Mouse (Mus musculus): Measurements from ENCODE around the gene Itln1. TPM values are rescaled to one million over a fixed set of nuclear protein-coding genes. Genes with fewer than 3 reads are reported as not detected.

The Itln1 gene
- polyA plus RNA-seq (2012; rRNA removed): 0.04 TPM in 1 of 2 replicates, not detected in the other

GRCm38 (mm10) chr1:171535194-171535593 is at the start of gene Itln1:
Gene Itln1 (minus strand): TSS chr1:171535294.

DNA sequence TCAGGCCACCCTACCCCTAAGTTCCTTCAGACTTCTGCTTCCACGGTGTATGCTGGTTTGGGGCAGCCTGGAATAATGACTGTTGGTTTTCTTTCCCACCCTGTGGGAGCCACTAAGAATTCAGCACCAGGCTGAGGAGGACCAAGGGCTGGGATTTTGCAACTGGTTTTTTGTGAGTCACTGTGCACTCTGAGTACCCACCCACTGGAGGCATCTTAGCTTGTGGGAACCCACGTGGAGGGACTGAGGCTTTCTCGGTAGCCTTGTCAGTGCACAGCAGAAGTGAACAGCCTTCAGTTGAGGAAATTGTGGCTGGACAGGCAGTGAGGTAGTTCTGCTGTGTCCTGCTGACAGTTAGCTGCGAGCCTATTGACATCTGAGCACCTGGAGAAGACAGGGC is 23.8 kb upstream of the Itln1 start, which contains the start of gene Cd244a:
Gene Cd244a, plus strand, starts transcription at position 296 of the 400 bp plus-strand sequence.

DNA sequence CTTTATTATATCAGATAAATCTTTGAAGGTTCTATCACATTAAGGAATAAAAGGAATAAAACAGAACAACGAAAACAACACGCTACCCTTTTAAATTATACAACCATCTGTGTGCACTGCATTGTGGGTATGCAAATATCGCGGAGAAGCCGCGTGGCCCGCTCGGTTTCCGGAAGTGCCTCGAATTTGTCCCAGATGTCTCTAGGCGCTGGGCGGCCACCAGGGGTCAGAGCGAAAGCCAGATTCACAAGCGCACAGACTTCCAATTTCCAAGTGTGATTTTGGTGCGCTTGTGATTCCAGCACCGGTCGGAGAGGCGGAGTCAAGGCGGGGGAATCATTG is 31.9 kb downstream of the Itln1 start, which contains the start of gene Alyref2:
Gene Alyref2, plus strand, starts transcription at position 229 of the 342 bp plus-strand sequence.

Other genes with a start within 250 kb of the Itln1 start
- gene Usp21, start 247.3 kb downstream of the Itln1 start, polyA plus RNA-seq (2012; rRNA removed): 93.2 and 96.4 TPM in 2 replicates
- gene Ufc1, start 240.3 kb downstream of the Itln1 start, polyA plus RNA-seq (2012; rRNA removed): 67.6 and 71.7 TPM in 2 replicates
- 57.8 and 58.7 TPM in 2 replicates for gene Dedd, start 206.1 kb downstream of the Itln1 start, polyA plus RNA-seq (2012; rRNA removed)
- gene Nit1, start 189.6 kb downstream of the Itln1 start, polyA plus RNA-seq (2012; rRNA removed): 64.1 and 65.4 TPM in 2 replicates
- gene Pfdn2, start 189.6 kb downstream of the Itln1 start, polyA plus RNA-seq (2012; rRNA removed): 80.6 and 91.3 TPM in 2 replicates
- gene Klhdc9, start 174.5 kb downstream of the Itln1 start, polyA plus RNA-seq (2012; rRNA removed): 3.4 and 3.6 TPM in 2 replicates
- gene Nectin4, start 165.2 kb downstream of the Itln1 start, polyA plus RNA-seq (2012; rRNA removed): 2.2 and 4.1 TPM in 2 replicates
- 0.44 and 0.48 TPM in 2 replicates for gene Arhgap30, start 146.3 kb downstream of the Itln1 start, polyA plus RNA-seq (2012; rRNA removed)
- gene Usf1, start 124.0 kb downstream of the Itln1 start, polyA plus RNA-seq (2012; rRNA removed): 186 and 199 TPM in 2 replicates
- gene Tstd1, start 116.4 kb downstream of the Itln1 start, polyA plus RNA-seq (2012; rRNA removed): 3.8 and 4.4 TPM in 2 replicates
- gene F11r, start 97.8 kb downstream of the Itln1 start, polyA plus RNA-seq (2012; rRNA removed): 4.3 and 5.2 TPM in 2 replicates
- gene Alyref2, start 31.8 kb downstream of the Itln1 start, polyA plus RNA-seq (2012; rRNA removed): 18.7 and 19.8 TPM in 2 replicates
- not detected in 2 replicates for gene Cd244a, start 23.9 kb upstream of the Itln1 start, polyA plus RNA-seq (2012; rRNA removed)
- 0.16 and 0.24 TPM in 2 replicates for gene Ly9, start 72.1 kb upstream of the Itln1 start, polyA plus RNA-seq (2012; rRNA removed)
- gene Slamf7, start 117.7 kb upstream of the Itln1 start, polyA plus RNA-seq (2012; rRNA removed): 0.01 TPM in 1 of 2 replicates, not detected in the other
- 0.56 and 0.84 TPM in 2 replicates for gene Cd48, start 146.7 kb upstream of the Itln1 start, polyA plus RNA-seq (2012; rRNA removed)
- gene Slamf1, start 231.8 kb upstream of the Itln1 start, polyA plus RNA-seq (2012; rRNA removed): 0.10 and 0.20 TPM in 2 replicates

Data from central nervous system, embryonic 18 days (tissue).